Mouse (Mus musculus) liver, embryonic 14.5 days (tissue): ENCODE results near the gene Sspo. TPM values are rescaled to one million over a fixed set of nuclear protein-coding genes. Genes with fewer than 3 reads are reported as not detected.

Experiments used
- ATAC-seq: fragments of 200-750 bp; cut with Nextera tagmentation; 2 replicates; pipeline ENCODE4 v1.8.0; 2017; ENCODE audit warnings: moderate number of reproducible peaks, mild to moderate bottlenecking, moderate library complexity; ENCODE audit not compliant: insufficient read depth
- DNase-seq, 3 experiments: peaks; one replicate each; pipeline ENCODE4 v3.0.0-alpha.2; 2012 to 2013; ENCODE audit warnings: low read depth in 3 of 3, low spot score in 3 of 3
- H3K27ac ChIP-seq: fragments of 300-500 bp; sonication (generic); 2 replicates; pipeline ENCODE4 v1.5.1; 2014; ENCODE audit warnings: moderate library complexity, mild to moderate bottlenecking, control low read depth, inconsistent platforms
- H3K27me3 ChIP-seq: fragments of 300-500 bp; sonication (generic); 2 replicates; pipeline ENCODE4 v1.6.1; 2014; ENCODE audit warnings: mild to moderate bottlenecking, low read length, moderate library complexity; ENCODE audit not compliant: control insufficient read depth, insufficient read depth
- H3K36me3 ChIP-seq: fragments of 300-500 bp; sonication (generic); replicated peaks from 2 replicates; pipeline ENCODE4 v1.6.1; 2014; ENCODE audit warnings: low read depth; ENCODE audit not compliant: control insufficient read depth, insufficient read depth
- H3K4me1 ChIP-seq, 2 experiments: fragments of 200-500 bp in 1 of 2; fragments of 300-500 bp in 1 of 2; sonication (generic) in 1 of 2; replicated peaks; 2 replicates each; pipeline ENCODE4 v1.6.1; 2012 to 2014; ENCODE audit warnings: antibody characterized with exemption in 1 of 2, inconsistent platforms in 1 of 2, low read length in 1 of 2; ENCODE audit not compliant: control insufficient read depth in 2 of 2, insufficient read depth in 2 of 2
- H3K4me2 ChIP-seq: fragments of 300-500 bp; sonication (generic); 2 replicates; pipeline ENCODE4 v1.6.1; 2014; ENCODE audit warnings: low read depth, mild to moderate bottlenecking, control low read depth, moderate library complexity
- H3K4me3 ChIP-seq, 2 experiments: fragments of 200-500 bp in 1 of 2; fragments of 300-500 bp in 1 of 2; sonication (generic) in 1 of 2; 2 replicates each; pipeline ENCODE4 v1.5.1; 2012 to 2014; ENCODE audit warnings: low read depth in 2 of 2, low read length in 2 of 2, mild to moderate bottlenecking in 2 of 2, control low read depth in 1 of 2, inconsistent platforms in 1 of 2, moderate library complexity in 1 of 2; ENCODE audit not compliant: insufficient read depth in 1 of 2
- H3K9ac ChIP-seq: fragments of 300-500 bp; sonication (generic); replicated peaks from 2 replicates; pipeline ENCODE4 v1.6.1; 2014; ENCODE audit warnings: mild to moderate bottlenecking, control low read depth, moderate library complexity
- H3K9me3 ChIP-seq: fragments of 300-500 bp; sonication (generic); 2 replicates; pipeline ENCODE4 v1.6.1; 2016; ENCODE audit warnings: low read length, mixed read lengths; ENCODE audit not compliant: control insufficient read depth
- CTCF ChIP-seq: IDR thresholded peaks from 2 replicates; pipeline ENCODE4 v1.5.1; 2016; ENCODE audit warnings: antibody characterized with exemption, low read depth, control low read depth
- EP300 ChIP-seq: IDR thresholded peaks from 2 replicates; pipeline ENCODE4 v1.6.1; 2016; ENCODE audit warnings: antibody characterized with exemption, low read depth
- WGBS: fragments of 180-500 bp; shearing (Covaris S2); extraction: QIAGEN DNeasy Blood & Tissue Kit; methylation state at CpG from one replicate; pipeline ENCODE4 v1.1.7; 2014; ENCODE audit not compliant: insufficient replicate concordance; 5-methylcytosine and 5-hydroxymethylcytosine counted together
- polyA plus RNA-seq, 2 experiments: library from polyadenylated mRNA; depleted of rRNA in 1 of 2; stranded (reverse) in 1 of 2; unstranded in 1 of 2; fragments of >200 nt; fragmentation: Nextera tagmentation in 1 of 2; extraction: Ambion mirVana in 1 of 2; gene quantifications; 2 replicates each; pipeline versions ENCODE4 v1.2.1 to v1.2.3; 2012 to 2014

Sspo gene
- polyA plus RNA-seq, 2 experiments: 0.04 TPM; not detected in 1

DNA sequence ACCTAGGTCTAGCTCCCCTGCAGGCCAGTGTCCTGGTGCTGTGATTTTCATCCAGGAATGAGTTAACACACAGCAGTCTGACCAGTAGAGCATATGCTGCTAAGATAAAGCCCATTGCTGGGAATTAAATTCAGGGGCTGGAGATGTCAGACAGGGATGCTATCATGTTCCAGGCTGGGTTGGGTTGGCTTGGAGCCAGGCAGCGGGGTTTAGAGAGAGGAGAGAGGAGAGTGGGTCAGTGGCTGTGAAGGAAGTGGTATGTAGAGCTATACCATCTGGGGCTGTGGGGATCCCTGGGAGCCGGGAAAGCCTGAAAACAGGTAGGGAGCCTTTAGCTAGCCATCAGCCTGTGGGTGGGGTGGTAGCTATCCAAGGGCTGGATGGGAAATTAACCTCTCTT, 82.8 kb downstream of the Sspo start:
- 40% methylated on average over 2 of the region's 2 CpGs for WGBS
- 0 out of 4 replicates have a peak, but pooled peaks cover 0 to 2% of the 10 kb centered on the region in 2 experiments for H3K4me1 ChIP-seq
- no peaks in the 10 kb centered on the region for H3K36me3 ChIP-seq
- no peak overlapping the region for H3K9ac ChIP-seq
- no peak for TF ChIP-seq EP300
- TF ChIP-seq CTCF: no peak
- no peak overlapping the region for H3K4me2 ChIP-seq
- no peak for ATAC-seq
- DNase-seq: no peak
- no peak overlapping the region for H3K27ac ChIP-seq
- no peak overlapping the region for H3K4me3 ChIP-seq
- no peaks in the 10 kb centered on the region for H3K9me3 ChIP-seq
- H3K27me3 ChIP-seq: no peaks in the 10 kb centered on the region

DNA sequence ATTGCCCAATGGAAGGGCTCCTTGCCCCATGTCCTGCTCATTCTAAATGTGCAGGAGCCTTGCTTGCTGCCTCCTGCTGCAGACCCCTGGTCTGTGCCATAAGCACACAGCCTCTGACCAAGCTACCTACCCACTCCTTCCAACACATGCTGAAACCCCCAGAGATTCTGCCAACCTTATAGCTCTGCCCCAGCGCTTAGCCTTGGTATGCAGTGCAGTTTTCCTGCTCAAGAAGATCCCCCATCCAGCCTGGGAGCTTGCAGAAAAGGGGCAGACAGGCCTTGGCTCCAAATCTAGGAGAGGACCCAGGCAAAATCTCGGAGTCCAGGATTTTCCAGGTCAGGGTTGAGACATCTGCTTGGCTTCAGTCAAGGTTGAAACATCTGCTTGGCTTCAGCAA, 85.4 kb downstream of the Sspo start:
- Histone ChIP-seq H3K4me2 (no peak overlapping the region), H3K4me3 (no peak overlapping the region), H3K4me1 (0 out of 4 replicates have a peak, but pooled peaks cover 0 to 2% of the 10 kb centered on the region in 2 experiments), H3K27me3 (no peaks in the 10 kb centered on the region), H3K27ac (no peak overlapping the region), H3K36me3 (no peaks in the 10 kb centered on the region), H3K9me3 (no peaks in the 10 kb centered on the region), H3K9ac (no peak overlapping the region)
- 50% methylated on average over 2 of the region's 2 CpGs for WGBS
- no peak for ATAC-seq
- TF ChIP-seq EP300: no peak
- TF ChIP-seq CTCF: no peak
- DNase-seq: no peak

DNA sequence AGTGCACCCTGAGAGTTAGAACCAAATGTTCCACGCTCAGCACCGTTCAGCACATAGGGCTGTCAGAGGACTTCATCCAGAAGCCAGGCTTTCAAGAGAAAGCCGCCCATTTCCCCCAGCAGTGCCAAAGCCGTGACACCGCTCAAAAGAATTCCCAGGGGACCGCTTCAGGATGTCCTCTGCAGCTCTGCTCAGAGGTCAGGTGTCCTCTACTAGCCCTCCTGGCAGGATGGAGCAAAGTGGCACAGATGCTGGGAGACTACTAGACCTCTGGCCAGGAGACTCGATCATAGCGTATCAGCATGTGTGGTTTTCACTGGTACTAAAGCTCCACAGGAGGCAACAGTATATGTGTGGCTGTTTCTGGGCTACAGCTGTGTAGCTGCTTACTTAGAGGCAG, 86.9 kb downstream of the Sspo start:
- no peaks in the 10 kb centered on the region for H3K27me3 ChIP-seq
- no peak for ATAC-seq
- TF ChIP-seq EP300 (no peak), CTCF (no peak)

DNA sequence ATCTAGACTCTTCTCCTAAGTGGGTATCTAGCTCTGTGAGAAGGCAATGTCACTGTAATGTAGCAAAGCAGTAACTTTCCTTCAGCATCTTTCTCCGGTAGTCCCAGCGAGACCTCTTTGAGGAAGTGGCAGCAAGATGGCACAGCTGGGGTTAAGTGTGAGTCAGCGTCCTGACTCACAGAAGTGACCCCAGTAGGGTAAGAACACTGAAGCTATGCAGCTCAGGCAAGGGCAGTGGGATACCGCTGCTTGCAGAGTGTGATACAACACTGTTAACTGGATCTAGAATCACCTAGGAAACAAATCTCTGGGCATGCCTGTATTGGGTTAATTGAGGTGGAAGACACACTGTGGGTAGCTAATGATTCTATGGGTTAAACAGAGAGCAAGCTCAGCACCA, 88.1 kb downstream of the Sspo start:
- Histone ChIP-seq H3K9me3 (no peaks in the 10 kb centered on the region), H3K36me3 (no peaks in the 10 kb centered on the region), H3K4me3 (no peak overlapping the region), H3K4me1 (no peaks in the 10 kb centered on the region), H3K27ac (no peak overlapping the region), H3K4me2 (no peak overlapping the region), H3K9ac (no peak overlapping the region), H3K27me3 (no peaks in the 10 kb centered on the region)
- WGBS: 21% methylated on average over 4 of the region's 4 CpGs
- ATAC-seq: no peak
- no peak for TF ChIP-seq CTCF
- no peak for TF ChIP-seq EP300
- no peak for DNase-seq

More for the DNA sequence above, 86.9 kb downstream of the Sspo start:
- no peak overlapping the region for H3K4me2 ChIP-seq
- H3K4me3 ChIP-seq: no peak overlapping the region
- no peak overlapping the region for H3K9ac ChIP-seq
- WGBS: 74% methylated on average over 8 of the region's 8 CpGs
- no peaks in the 10 kb centered on the region for H3K36me3 ChIP-seq
- no peak overlapping the region for H3K27ac ChIP-seq
- no peaks in the 10 kb centered on the region for H3K9me3 ChIP-seq
- no peak for DNase-seq
- 0 out of 4 replicates have a peak, but pooled peaks cover 0 to 2% of the 10 kb centered on the region in 2 experiments for H3K4me1 ChIP-seq

DNA sequence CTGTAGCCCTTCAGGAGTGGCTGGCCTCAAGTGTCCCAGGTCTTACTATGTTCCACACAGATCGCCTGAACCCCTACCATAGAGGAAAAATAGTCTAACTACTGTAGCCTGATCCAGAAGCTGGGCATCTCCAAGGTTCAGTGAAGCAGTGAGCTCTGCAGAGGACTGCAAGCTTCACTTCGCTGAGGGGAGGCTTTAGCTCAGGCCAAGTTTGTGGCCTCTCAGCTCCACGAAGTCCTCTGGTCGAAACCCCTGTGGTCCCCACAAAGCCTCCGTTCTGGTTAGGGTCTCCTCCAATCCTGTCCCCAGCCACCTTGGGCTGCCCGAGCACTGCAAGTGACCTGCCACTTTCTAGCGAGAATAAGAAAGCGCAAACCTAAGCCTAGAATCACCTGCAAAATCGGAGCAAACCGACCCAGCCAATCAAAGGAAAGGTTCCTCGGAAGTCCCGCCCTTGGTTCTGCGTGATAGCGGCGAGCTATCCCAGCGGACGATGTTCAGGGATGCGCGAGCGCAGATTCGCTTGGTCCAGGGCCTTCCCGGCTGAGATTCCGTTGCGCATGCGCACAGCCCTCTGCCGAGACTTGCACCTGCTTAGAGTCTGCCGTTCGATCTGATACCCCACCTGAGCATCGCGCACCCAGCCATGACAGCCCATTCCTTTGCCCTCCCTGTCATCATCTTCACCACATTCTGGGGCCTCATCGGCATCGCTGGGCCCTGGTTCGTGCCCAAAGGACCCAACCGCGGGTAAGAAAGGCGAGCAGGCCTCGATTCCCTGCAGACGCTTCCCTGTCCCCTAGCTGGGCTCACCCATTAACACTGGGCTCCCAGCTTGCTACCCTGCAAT, 89.3 kb downstream of the Sspo start, which contains the start of gene Atp6v0e2:
Gene Atp6v0e2 (plus strand): TSS at position 511 of the 850 bp plus-strand sequence.
- WGBS: 15% methylated on average over 38 of the region's 38 CpGs

More for the DNA sequence above, 89.3 kb downstream of the Sspo start, which contains the start of gene Atp6v0e2:
- Histone ChIP-seq H3K4me1 (no peaks in the 10 kb centered on the region), H3K27ac (no peak within 1 kb of the TSS), H3K36me3 (no peaks in the 10 kb centered on the region), H3K9ac (no peak within 1 kb of the TSS), H3K4me2 (peak within 1 kb of the TSS; percentile 39), H3K27me3 (no peaks in the 10 kb centered on the region), H3K4me3 (peak within 1 kb of the TSS in 1 of 2 experiments; percentile 14; a peak in 1 of 4 replicates), H3K9me3 (no peaks in the 10 kb centered on the region)
- TF ChIP-seq CTCF (no peak), EP300 (no peak)
- no peak for DNase-seq
- 0 out of 2 replicates have a peak, but pooled peaks have one; percentile 15 for ATAC-seq
